Mouse (Mus musculus): ENCODE data around the gene Selenow.
A peak's percentile ranks its signal among the peaks of the same experiment; 100 is the strongest.

The Selenow gene

GRCm38 (mm10) chr7:15922220-15922773, at the start of gene Selenow:
Gene Selenow, minus strand, starts transcription at chr7:15922402.
- DNase-seq (ENCODE audit: low spot score in 2 of 2) = peak; percentile 91 to 95

DNA sequence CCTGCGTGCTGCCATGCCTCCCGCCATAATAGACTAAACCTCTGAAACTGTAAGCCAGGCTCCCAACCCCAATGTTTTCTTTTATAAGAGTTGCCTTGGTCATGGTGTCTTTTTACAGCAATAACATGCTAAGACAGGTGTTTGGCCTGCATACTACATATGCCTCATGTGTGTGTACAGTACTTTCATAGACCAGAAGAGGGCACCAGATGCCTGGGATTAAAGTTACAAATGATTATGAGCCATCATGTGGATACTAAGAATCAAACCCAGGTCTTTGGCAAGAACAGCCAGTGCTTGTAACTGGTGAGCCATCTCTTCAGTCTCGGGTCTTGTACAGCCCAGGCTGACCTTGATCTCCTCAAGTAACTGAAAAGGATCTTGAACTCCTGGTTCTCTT, 47.5 kb upstream of the Selenow start:
- no peak for DNase-seq (ENCODE audit: low spot score in 2 of 2)

DNA sequence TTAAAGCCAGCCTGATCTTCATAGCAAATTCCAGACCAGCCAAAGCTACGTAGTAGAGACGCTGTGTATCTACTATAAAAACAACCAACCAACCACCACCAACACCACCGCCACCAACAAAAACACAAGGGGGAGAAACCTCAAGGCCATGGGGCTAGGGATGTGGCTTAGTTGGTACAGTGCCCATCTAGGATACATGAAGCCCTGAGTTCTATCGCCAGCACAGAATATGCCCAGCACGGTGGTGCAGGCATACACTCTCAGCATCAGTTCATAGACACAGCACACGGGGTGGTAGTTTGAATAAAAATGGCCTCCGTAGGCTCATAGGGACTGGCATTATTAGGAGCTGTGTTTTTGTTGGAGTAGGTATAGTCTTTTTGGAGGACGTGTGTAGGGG, 46.1 kb upstream of the Selenow start:
- DNase-seq (ENCODE audit: low spot score in 2 of 2) = no peak

- peak in 1 of 2 experiments; percentile 46 for DNase-seq (ENCODE audit: low spot score in 2 of 2)
These were observed 45.1 kb upstream of the Selenow start, which contains the start of gene Ehd2 for GRCm38 (mm10) chr7:15967312-15967711. Gene Ehd2, minus strand, starts transcription at chr7:15967567.

GRCm38 (mm10) chr7:15966489-15966888, 44.3 kb upstream of the Selenow start:
- DNase-seq (ENCODE audit: low spot score in 2 of 2) = no peak

DNA sequence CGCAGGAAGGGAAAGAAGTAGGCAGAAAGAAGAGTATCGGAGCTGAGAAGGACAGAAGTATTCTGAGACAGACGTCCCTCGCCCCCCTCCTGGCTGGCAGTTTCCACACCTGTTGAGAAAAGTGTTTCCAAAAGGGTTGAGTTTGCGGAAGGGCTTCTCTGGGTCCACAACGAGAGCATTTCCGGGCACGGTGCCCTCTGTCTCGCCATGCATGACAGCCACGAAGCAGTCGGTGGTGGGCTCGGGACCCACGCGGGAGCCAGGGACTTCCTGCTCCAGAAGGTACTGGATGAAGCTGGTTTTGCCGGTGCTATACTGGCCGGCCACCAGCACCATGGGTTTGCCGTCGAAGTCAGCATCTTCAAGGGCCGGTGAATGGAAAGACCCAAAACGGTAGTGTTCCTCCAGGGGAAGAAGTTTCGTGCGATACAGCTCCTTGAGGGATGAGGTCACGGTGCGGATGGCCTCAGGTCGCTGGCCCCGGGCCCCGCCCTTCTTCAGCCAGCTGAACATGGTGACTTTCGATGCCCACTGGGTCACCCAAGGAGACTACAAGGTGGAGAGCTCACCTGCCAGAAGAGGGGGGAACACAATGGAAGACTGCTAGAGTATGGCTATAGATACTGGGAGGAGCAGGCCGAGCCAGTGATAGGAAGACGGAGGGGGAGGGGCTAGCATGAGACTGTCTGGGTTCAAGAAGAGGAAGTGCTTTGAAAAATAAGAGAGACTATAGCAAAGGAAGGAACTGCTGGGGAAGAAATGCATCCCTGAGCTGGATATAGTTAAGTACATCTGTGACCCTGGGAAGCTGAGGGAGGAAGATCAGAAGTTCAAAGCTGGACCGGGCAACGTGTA, 41.8 kb upstream of the Selenow start:
- DNase-seq (ENCODE audit: low spot score in 2 of 2) = no peak

- peak; percentile 24 to 36 for DNase-seq (ENCODE audit: low spot score in 2 of 2)
These were observed 40.4 kb upstream of the Selenow start for GRCm38 (mm10) chr7:15962311-15963288.

- no peak for DNase-seq (ENCODE audit: low spot score in 2 of 2)
These were observed 39.6 kb upstream of the Selenow start for GRCm38 (mm10) chr7:15961798-15962197.

- DNase-seq (ENCODE audit: low spot score in 2 of 2) = no peak
These were observed 39.0 kb upstream of the Selenow start for GRCm38 (mm10) chr7:15961239-15961638.

GRCm38 (mm10) chr7:15960691-15961090, 38.5 kb upstream of the Selenow start:
- no peak for DNase-seq (ENCODE audit: low spot score in 2 of 2)

DNA sequence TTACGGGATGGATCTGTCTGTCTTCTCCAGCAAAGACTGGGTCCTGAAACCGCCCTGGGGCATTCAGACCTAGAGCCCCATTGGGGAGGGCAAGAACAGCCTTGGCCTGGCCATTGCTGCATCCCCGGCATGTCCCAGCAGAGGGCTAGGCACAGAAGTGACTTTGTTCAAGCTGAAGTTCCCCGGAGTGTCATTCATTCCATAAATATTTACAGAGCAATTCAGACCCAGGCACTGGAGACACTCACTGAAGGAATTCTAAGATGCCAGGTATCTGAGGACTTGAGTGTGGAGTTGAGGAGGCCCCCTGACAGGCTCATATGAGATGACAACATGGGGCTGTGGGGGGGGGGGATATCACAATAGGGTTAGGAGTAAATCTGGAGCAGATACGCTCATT, 33.9 kb upstream of the Selenow start:
- DNase-seq (ENCODE audit: low spot score in 2 of 2) = no peak

DNA sequence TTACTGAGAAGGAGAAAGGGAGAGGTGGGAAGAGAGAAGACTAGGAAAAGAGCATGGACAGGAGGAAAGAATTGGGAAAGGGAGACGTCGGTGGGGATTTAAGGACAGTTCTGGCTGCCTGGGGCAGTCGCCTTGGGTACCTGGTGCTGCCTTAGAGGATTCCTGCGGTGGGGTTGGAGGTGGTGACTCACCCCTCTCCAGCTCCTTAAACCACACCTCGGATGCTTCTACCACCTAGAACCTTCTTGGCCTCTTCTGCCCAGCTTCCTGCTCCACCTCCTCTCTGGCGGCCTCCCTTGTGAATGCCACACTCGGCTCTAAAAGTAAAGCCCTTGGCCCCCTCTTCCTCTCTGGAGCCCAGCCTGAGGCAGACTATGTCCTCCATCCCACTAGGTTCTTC, 33.3 kb upstream of the Selenow start:
- DNase-seq (ENCODE audit: low spot score in 2 of 2) = no peak

DNA sequence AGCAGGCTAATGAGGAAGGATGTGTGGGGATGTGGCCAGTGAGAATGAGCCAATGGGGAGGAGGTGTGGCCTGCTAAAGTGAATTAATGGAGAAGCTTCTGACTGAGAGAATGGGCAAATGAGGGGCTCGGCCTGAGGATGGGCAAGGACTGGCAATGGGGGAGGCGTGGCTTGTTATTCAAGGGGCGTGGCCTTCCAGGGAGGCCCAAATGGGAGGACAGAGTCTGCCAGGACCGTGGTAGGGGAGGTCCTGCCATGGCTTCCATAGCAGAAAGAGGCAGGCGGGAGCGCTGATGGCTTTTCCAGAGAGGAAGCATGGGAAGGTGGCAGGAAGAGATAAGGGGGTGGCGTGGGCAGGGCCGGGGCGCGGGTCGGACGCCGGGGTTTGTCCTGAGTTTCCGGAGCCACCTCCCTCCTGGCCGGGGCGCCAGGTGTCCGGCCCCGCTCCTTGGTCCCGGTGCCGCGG, 32.8 kb upstream of the Selenow start:
- no peak for DNase-seq (ENCODE audit: low spot score in 2 of 2)

DNA sequence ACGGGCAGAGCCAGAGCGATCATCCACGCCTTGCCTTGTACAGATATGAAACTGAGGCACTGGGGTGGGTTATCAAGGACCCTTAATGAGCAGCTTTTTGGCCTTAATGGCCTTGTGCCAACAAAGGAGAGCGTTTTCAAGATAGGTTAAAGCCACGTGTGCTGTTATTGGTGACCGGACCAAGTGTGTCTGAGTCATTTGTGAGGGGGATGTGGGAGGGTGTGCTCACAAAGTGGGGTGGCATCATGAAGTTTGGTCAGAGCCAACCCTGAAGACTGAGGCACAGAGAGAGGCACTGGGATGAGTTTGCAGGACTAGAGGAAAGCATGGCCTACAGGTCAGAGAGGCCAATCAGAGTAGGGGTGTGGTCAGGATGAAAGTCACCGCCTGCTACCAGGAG, 32.2 kb upstream of the Selenow start:
- no peak for DNase-seq (ENCODE audit: low spot score in 2 of 2)

DNA sequence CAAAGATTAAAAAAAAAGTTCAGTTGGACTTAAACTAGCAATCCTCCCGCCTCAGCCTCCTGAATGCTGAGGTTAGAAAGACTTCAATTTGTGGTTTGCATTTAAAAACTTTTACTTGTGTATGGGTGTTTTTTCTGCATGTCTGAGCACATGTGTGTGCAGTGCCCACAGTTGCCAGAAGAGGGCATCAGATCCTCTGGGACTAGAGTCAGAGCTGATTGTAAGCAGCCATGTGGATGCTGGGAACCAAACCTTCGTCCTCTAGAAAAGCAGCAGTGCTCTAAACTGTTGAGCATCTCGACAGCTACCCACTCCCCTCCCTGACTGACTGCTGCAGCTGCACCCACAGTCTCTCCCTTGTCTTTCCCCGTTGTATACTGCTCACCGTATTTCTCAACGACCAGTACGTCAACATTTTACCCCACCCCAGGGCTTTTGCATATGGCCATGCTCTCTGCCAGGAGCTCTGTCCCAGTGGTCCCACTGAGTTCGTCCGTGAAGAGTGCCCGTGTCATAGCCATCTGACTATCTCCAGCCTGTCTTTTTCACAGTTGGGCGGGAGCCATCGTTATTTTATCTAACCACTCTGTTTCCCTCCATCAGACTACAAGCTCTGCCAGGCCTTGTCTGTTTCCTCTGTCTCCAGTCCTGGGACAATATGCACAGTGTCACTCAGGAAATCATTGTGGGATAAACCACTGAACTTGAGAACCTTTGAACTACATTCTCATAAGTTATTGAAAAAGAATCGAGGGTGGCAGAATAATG, 31.3 kb upstream of the Selenow start:
- DNase-seq (ENCODE audit: low spot score in 2 of 2) = no peak

GRCm38 (mm10) chr7:15952416-15952815, 30.2 kb upstream of the Selenow start:
- DNase-seq (ENCODE audit: low spot score in 2 of 2) = no peak

- no peak for DNase-seq (ENCODE audit: low spot score in 2 of 2)
These were observed 27.8 kb upstream of the Selenow start for GRCm38 (mm10) chr7:15950008-15950407.

GRCm38 (mm10) chr7:15949216-15949790, 27.1 kb upstream of the Selenow start:
- no peak for DNase-seq (ENCODE audit: low spot score in 2 of 2)

- peak; percentile 64 to 66 for DNase-seq (ENCODE audit: low spot score in 2 of 2)
These were observed 26.3 kb upstream of the Selenow start for GRCm38 (mm10) chr7:15948381-15948941.

DNA sequence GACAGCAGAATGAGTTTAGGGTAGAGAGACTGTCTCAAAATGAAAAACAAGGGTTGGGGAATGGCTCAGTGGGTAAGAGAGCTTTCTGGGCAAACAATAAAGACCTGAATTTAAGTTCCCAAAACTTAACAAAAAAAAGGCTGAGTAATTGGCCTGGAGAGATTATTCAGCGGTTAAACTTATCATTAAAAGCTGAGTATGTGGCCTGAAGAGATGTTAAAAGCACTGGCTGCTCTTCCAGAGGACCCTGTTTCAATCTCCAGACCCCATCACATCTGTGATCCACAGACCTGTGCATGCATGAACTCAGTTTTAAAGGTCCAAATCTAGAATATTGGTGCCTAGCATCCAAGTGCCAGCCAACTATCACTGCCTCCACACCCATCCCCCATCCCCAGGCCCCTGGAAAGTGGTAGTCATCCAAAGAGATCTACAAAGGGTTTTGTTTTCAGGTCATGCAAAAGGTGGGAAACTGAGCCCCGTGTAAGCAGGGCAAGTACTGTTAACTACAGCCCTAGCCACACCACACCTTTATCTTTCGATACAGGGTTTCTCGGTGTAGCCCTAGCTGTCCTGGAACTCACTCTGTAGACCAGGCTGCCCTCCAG, 25.6 kb upstream of the Selenow start:
- no peak for DNase-seq (ENCODE audit: low spot score in 2 of 2)

Data from right cerebral cortex, adult 2 months (tissue).